Mouse (Mus musculus): Measurements from ENCODE around the gene Nop9.

DNA sequence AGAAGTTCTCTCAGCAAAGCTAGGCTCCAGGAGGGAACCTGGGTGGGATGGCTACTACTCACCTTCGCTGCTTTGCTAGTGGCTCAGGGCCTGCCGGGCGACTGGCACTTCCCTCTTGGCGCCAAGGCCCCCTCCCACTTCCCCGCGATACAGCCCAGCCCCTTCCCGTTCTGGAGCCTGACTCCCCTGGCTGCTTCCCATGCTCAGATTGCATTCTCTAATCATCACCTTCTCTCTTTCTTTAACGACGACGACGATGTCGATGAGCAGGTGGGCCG lies 38.4 kb downstream of the Nop9 start, which contains the start of gene Adcy4:
- TF ChIP-seq POLR2A (IDR thresholded peaks at IDR 0.05; ENCODE audit: low read depth, low read length): no peak; the same call in 1 of the 2 replicates
- no peak for TF ChIP-seq CTCF (IDR thresholded peaks at IDR 0.05; ENCODE audit: borderline replicate concordance, insufficient read depth, low read length)
